Mouse (Mus musculus) embryonic facial prominence, embryonic 14.5 days (tissue): ENCODE results near the gene Zmym4. TPM values are rescaled to one million over a fixed set of nuclear protein-coding genes. Genes with fewer than 3 reads are reported as not detected.

Experiments
- ATAC-seq: fragments of 200-750 bp; cut with Nextera tagmentation; 2 replicates; pipeline ENCODE4 v1.8.0; 2017; ENCODE audit warnings: low read depth, moderate number of reproducible peaks, moderate TSS enrichment
- DNase-seq: peaks from one replicate; pipeline ENCODE4 v3.0.0-alpha.2; 2015; ENCODE audit warnings: low spot score
- H3K27ac ChIP-seq: fragments of 300-500 bp; sonication (generic); replicated peaks from 2 replicates; pipeline ENCODE4 v1.5.1; 2014; ENCODE audit warnings: low read depth, mild to moderate bottlenecking, low read length, moderate library complexity
- H3K27me3 ChIP-seq: fragments of 300-500 bp; sonication (generic); replicated peaks from 2 replicates; pipeline ENCODE4 v1.6.1; 2014; ENCODE audit warnings: low read length; ENCODE audit not compliant: control insufficient read depth, insufficient read depth
- H3K36me3 ChIP-seq: fragments of 300-500 bp; sonication (generic); 2 replicates; pipeline ENCODE4 v1.6.1; 2014; ENCODE audit warnings: low read length, mixed read lengths; ENCODE audit not compliant: control insufficient read depth, insufficient read depth
- H3K4me1 ChIP-seq: fragments of 300-500 bp; sonication (generic); 2 replicates; pipeline ENCODE4 v1.6.1; 2014; ENCODE audit warnings: antibody characterized with exemption, low read length; ENCODE audit not compliant: control insufficient read depth, insufficient read depth
- H3K4me2 ChIP-seq: fragments of 300-500 bp; sonication (generic); 2 replicates; pipeline ENCODE4 v1.6.1; 2014; ENCODE audit warnings: low read depth, mild to moderate bottlenecking, low read length, moderate library complexity, mixed read lengths
- H3K4me3 ChIP-seq: fragments of 300-500 bp; sonication (generic); 2 replicates; pipeline ENCODE4 v1.5.1; 2014; ENCODE audit warnings: low read depth, mild to moderate bottlenecking, low read length
- H3K9ac ChIP-seq: fragments of 300-500 bp; sonication (generic); 2 replicates; pipeline ENCODE4 v1.6.1; 2014; ENCODE audit warnings: low read depth, mild to moderate bottlenecking, low read length, moderate library complexity, mixed read lengths
- H3K9me3 ChIP-seq: fragments of 300-500 bp; sonication (generic); 2 replicates; pipeline ENCODE4 v1.6.1; 2016; ENCODE audit warnings: low read length; ENCODE audit not compliant: control insufficient read depth
- WGBS: fragments of 180-500 bp; shearing (Covaris S2); extraction: QIAGEN DNeasy Blood & Tissue Kit; methylation state at CpG from one replicate; pipeline ENCODE4 v1.1.7; 2014; 5-methylcytosine and 5-hydroxymethylcytosine counted together
- polyA plus RNA-seq: library from polyadenylated mRNA; unstranded; fragments of >200 nt; fragmentation: Nextera tagmentation; extraction: Ambion mirVana; gene quantifications from 2 replicates; pipeline ENCODE4 v1.2.1, GENCODE M21; 2014

The Zmym4 gene
- polyA plus RNA-seq, 1 experiment from 2014 or later: 20.9 TPM

GRCm38 (mm10) chr4:126846971-126847370 lies 121.0 kb downstream of the Zmym4 start:
- WGBS: 61% methylated on average over 7 of the region's 7 CpGs
- Histone ChIP-seq H3K4me1 (no peaks in the 10 kb centered on the region; the same call in 1 of the 2 replicates), H3K9me3 (no peaks in the 10 kb centered on the region), H3K9ac (no peak overlapping the region), H3K27ac (no peak overlapping the region), H3K4me3 (no peak overlapping the region), H3K27me3 (no peaks in the 10 kb centered on the region), H3K36me3 (peaks cover 44% of the 10 kb centered on the region), H3K4me2 (no peak overlapping the region)
- DNase-seq: no peak
- ATAC-seq: no peak

DNA sequence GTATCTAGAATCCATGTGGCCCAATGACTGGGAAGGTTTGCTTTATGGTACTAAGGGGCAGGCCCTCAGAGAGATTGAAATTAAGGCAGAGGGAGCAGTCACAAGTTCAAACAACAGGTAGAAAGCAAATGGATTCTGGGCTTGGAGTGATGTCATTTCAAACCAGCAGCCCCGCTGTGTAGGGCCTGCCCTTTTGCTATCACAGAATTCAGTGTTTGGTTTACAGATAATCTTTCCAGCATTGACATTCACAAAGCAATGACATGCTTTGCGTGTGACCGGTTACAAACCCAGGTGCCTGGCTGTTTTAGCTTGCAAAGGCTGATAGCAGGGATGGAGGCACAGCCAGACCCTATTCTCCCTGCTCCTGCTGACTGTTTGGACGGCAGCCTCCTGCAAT lies 122.3 kb downstream of the Zmym4 start:
- Histone ChIP-seq H3K27ac (no peak overlapping the region), H3K4me3 (no peak overlapping the region), H3K36me3 (peaks cover 48% of the 10 kb centered on the region), H3K9ac (no peak overlapping the region), H3K27me3 (no peaks in the 10 kb centered on the region), H3K4me1 (no peaks in the 10 kb centered on the region; the same call in 1 of the 2 replicates), H3K4me2 (no peak overlapping the region), H3K9me3 (no peaks in the 10 kb centered on the region)
- WGBS: 84% methylated on average over 4 of the region's 4 CpGs
- ATAC-seq: no peak
- DNase-seq: no peak

DNA sequence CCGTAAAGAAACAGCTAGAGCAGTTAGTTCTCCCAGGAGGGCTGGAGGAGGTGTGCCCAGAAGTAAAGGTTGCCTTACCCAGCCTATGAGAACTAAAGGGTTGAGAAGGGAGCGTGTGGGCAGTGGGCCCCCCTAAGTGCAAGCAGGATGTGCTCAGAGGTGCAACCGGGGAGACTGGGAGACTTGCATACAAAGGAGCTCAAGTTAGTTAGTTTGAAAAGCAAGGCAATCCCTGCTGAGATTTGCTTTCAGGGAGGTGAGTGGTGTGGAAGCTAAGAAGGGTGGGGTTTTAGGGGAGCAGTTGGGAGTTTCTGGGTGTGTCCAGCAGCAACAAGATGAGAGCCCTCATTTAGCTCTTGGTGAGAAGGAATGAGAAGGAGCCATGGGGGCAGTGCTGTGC lies 125.0 kb downstream of the Zmym4 start:
- H3K4me1 ChIP-seq: no peaks in the 10 kb centered on the region
- no peak for DNase-seq
- H3K27me3 ChIP-seq: no peaks in the 10 kb centered on the region
- H3K4me2 ChIP-seq: no peak overlapping the region
- H3K9ac ChIP-seq: no peak overlapping the region
- H3K9me3 ChIP-seq: no peaks in the 10 kb centered on the region
- peaks cover 41% of the 10 kb centered on the region for H3K36me3 ChIP-seq
- 57% methylated on average over 3 of the region's 3 CpGs for WGBS
- no peak overlapping the region for H3K27ac ChIP-seq
- no peak overlapping the region for H3K4me3 ChIP-seq
- no peak for ATAC-seq

DNA sequence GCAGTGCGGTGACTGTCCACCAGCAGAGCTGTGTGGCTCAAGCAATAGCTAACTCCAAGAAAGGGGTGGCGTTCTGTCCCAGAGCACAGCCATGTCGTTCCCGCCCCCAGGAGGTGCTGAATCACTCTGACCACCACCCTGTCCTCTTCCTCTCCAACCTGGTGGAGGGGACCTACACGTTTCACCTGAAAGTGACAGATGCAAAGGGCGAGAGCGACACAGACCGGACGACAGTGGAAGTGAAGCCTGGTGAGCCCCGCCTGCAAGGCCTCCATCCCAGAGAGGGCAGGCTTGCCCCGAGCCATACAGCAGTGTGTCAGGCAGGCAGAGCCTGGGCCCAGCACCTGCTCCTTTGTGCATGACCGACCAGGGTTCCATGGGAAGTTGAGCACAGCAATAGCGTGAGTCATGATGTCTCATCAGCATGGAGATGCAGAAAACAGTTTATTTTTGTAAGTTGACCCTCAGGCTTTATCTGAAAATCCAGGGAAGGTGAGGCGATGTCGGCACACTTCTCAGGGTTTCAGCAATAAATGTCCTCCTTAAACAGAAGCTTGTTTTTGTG lies 126.9 kb downstream of the Zmym4 start:
- H3K9ac ChIP-seq: no peak overlapping the region
- no peak overlapping the region for H3K4me3 ChIP-seq
- no peak overlapping the region for H3K4me2 ChIP-seq
- no peaks in the 10 kb centered on the region for H3K27me3 ChIP-seq
- peaks cover 42% of the 10 kb centered on the region for H3K36me3 ChIP-seq
- DNase-seq (no peak), ATAC-seq (no peak)
- no peaks in the 10 kb centered on the region for H3K9me3 ChIP-seq
- WGBS: 88% methylated on average over 15 of the region's 15 CpGs
- H3K27ac ChIP-seq: no peak overlapping the region
- H3K4me1 ChIP-seq: no peaks in the 10 kb centered on the region

DNA sequence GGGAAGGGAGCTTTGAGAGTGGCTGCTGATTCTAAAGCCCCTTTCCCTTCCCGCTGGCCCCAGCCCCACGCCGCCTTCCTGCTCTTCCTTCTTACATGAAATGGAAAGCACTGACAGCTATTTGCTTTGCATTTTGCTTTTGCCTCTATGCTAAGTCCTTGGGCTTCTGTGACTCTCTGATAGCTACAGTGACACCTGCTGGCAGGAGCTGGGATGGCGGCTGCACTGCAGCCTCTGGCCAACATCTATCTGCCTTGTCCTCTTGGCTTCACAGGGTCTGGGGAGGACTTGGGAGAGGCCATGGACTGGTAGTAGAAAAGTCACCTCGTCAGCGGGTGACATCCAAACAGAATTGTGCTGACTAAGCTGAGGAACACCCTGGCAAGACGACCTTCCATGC lies 128.1 kb downstream of the Zmym4 start:
- 0 out of 2 replicates have a peak, but pooled peaks have one; percentile 26 for ATAC-seq
- Histone ChIP-seq H3K4me3 (no peak overlapping the region), H3K4me2 (no peak overlapping the region), H3K27me3 (no peaks in the 10 kb centered on the region), H3K36me3 (peaks cover 52% of the 10 kb centered on the region), H3K27ac (no peak overlapping the region), H3K4me1 (no peaks in the 10 kb centered on the region), H3K9me3 (no peaks in the 10 kb centered on the region), H3K9ac (no peak overlapping the region)
- WGBS: 10% methylated on average over 7 of the region's 7 CpGs
- peak; percentile 83 for DNase-seq

- no peak overlapping the region for H3K4me2 ChIP-seq
- WGBS: 76% methylated on average over 7 of the region's 7 CpGs
- no peak overlapping the region for H3K4me3 ChIP-seq
- H3K27ac ChIP-seq: no peak overlapping the region
- no peaks in the 10 kb centered on the region for H3K4me1 ChIP-seq
- no peaks in the 10 kb centered on the region for H3K9me3 ChIP-seq
- ATAC-seq: no peak
- H3K36me3 ChIP-seq: peaks cover 55% of the 10 kb centered on the region
- no peaks in the 10 kb centered on the region for H3K27me3 ChIP-seq
- DNase-seq: no peak
- H3K9ac ChIP-seq: no peak overlapping the region
Observed at GRCm38 (mm10) chr4:126838799-126839198, 129.1 kb downstream of the Zmym4 start.

DNA sequence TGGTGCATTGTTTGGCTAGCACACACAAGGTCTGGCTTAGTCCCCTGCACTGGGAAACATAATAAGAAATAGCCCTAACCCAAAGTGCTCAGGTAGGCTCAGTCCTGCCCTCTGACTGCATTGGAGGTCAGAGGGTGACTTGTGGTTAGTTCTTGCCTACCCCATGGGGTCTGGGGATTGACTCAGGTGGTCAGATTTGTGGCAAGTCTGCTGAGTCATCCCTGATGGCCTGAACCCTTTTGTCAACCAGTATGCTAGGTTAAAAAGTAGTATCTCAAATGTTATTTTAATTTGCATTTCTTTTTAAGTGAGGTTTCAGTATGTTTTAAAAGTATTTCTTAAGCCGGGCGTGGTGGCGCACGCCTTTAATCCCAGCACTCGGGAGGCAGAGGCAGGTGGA lies 136.8 kb downstream of the Zmym4 start:
- Histone ChIP-seq H3K4me2 (no peak overlapping the region), H3K27me3 (no peaks in the 10 kb centered on the region), H3K27ac (no peak overlapping the region), H3K36me3 (peaks cover 57% of the 10 kb centered on the region), H3K4me1 (no peaks in the 10 kb centered on the region), H3K9me3 (no peaks in the 10 kb centered on the region), H3K4me3 (no peak overlapping the region), H3K9ac (no peak overlapping the region)
- no peak for ATAC-seq
- no peak for DNase-seq
- WGBS: 98% methylated on average over 5 of the region's 5 CpGs

GRCm38 (mm10) chr4:126823917-126824316 lies 144.0 kb downstream of the Zmym4 start:
- H3K4me3 ChIP-seq: no peak overlapping the region
- H3K27me3 ChIP-seq: no peaks in the 10 kb centered on the region
- ATAC-seq (no peak), DNase-seq (no peak)
- no peak overlapping the region for H3K9ac ChIP-seq
- no peaks in the 10 kb centered on the region for H3K4me1 ChIP-seq
- H3K9me3 ChIP-seq: no peaks in the 10 kb centered on the region
- whole genome bisulfite sequencing: 86% methylated on average over 5 of the region's 5 CpGs
- H3K4me2 ChIP-seq: no peak overlapping the region
- peaks cover 32% of the 10 kb centered on the region for H3K36me3 ChIP-seq
- H3K27ac ChIP-seq: no peak overlapping the region
